ENCODE assay signal across 9 mouse cellular contexts in genomic region chr7:113609027-113609705, GRCm38 (mm10).
DNase-seq lines count a peak whose midpoint lies in the region; ATAC-seq and TF ChIP-seq lines count a peak whose summit lies in the region.
"Had no signal": no experiment of that assay in that cellular context is flagged by ENCODE, and none has a peak within 500 bp of the region (broad histone marks: within the 10 kb centered on the region; RNA-seq: fewer than 3 reads in every experiment).

No protein-coding gene starts in this region.

- H3K9me3 ChIP-seq in heart, embryonic 11.5 days (replicated peaks; ENCODE audit: control insufficient read depth, low read length): no peaks in the 10 kb centered on the region
- H3K9me3 ChIP-seq in neural tube, embryonic 12.5 days: no peaks in the 10 kb centered on the region
- H3K9me3 ChIP-seq: limb, embryonic 15.5 days had no signal

- intact Hi-C loops in left cerebral cortex, postnatal 36 days (cut with DNase I): loop anchor here (2.0 to 5.0 kb wide), 2 partner anchors 158 to 412 kb away; partner anchors contain the start of gene Spon1

- TF ChIP-seq POLR2A in cerebellum, adult 2 months (IDR thresholded peaks at IDR 0.05; ENCODE audit: borderline replicate concordance, insufficient read depth, low read length): no peak

- no peak overlapping the region for H3K4me2 ChIP-seq in heart, embryonic 11.5 days
- H3K4me2 ChIP-seq in neural tube, embryonic 12.5 days (replicated peaks): no peak overlapping the region
- H3K4me2 ChIP-seq: limb, embryonic 15.5 days had no signal

- H3K4me3 ChIP-seq in heart, embryonic 11.5 days (ENCODE audit: low read depth, low read length): no peak overlapping the region
- H3K4me3 ChIP-seq in cerebellum, adult 2 months (replicated peaks; ENCODE audit: insufficient read depth, low read depth, low read length): no peak overlapping the region
- no peak overlapping the region for H3K4me3 ChIP-seq in neural tube, embryonic 12.5 days
- H3K4me3 ChIP-seq: limb, embryonic 15.5 days had no signal

- no peak overlapping the region for H3K9ac ChIP-seq in heart, embryonic 11.5 days (ENCODE audit: low read depth, low read length)
- H3K9ac ChIP-seq in neural tube, embryonic 12.5 days: no peak overlapping the region
- H3K9ac ChIP-seq: limb, embryonic 15.5 days had no signal

- H3K27me3 ChIP-seq in heart, embryonic 11.5 days (ENCODE audit: control insufficient read depth, insufficient read depth, low read length): no peaks in the 10 kb centered on the region
- no peaks in the 10 kb centered on the region for H3K27me3 ChIP-seq in cerebellum, adult 2 months (ENCODE audit: control insufficient read depth, insufficient read depth, low read length)
- H3K27me3 ChIP-seq in neural tube, embryonic 12.5 days (replicated peaks): no peaks in the 10 kb centered on the region
- H3K27me3 ChIP-seq: limb, embryonic 15.5 days had no signal

- no peaks in the 10 kb centered on the region for H3K36me3 ChIP-seq in heart, embryonic 11.5 days (ENCODE audit: control insufficient read depth, insufficient read depth, low read length)
- H3K36me3 ChIP-seq in neural tube, embryonic 12.5 days: no peaks in the 10 kb centered on the region
- H3K36me3 ChIP-seq: limb, embryonic 15.5 days had no signal

- ATAC-seq in heart, embryonic 11.5 days (replicated peaks; ENCODE audit: insufficient number of reproducible peaks, low FRiP score, low TSS enrichment): no peak
- peak; percentile 50; the same call in 1 of the 2 replicates for ATAC-seq in frontal cortex, adult (ENCODE audit: low TSS enrichment)
- ATAC-seq in neural tube, embryonic 12.5 days (ENCODE audit: low FRiP score, low read depth): peak; percentile 66

- peak; percentile 89 for DNase-seq in heart, adult 11 months
- DNase-seq in cerebellum, adult 2 months: peak; percentile 63 to 77
- peak; percentile 70 for DNase-seq in kidney, adult 9 months
- peak; percentile 33 to 47 for DNase-seq in left cerebral cortex, postnatal 36 days (ENCODE audit: low spot score in 2 of 2)
- DNase-seq in yolk sac, embryonic 10.5 days (ENCODE audit: low spot score): peak; percentile 23

- 21% methylated on average over 8 of the region's 8 CpGs for WGBS in heart, embryonic 11.5 days (ENCODE audit: insufficient replicate concordance)
- 8% methylated on average over 8 of the region's 8 CpGs for WGBS in cerebellum, adult 2 months
- WGBS in neural tube, embryonic 12.5 days: 21% methylated on average over 8 of the region's 8 CpGs

- H3K4me1 ChIP-seq in heart, embryonic 11.5 days (ENCODE audit: control insufficient read depth, insufficient read depth, low read length): peaks cover 7% of the 10 kb centered on the region; the same call in 1 of the 2 replicates
- H3K4me1 ChIP-seq in cerebellum, adult 2 months (ENCODE audit: control insufficient read depth, insufficient read depth, low read length): peaks cover 7% of the 10 kb centered on the region
- 0 out of 2 replicates have a peak, but pooled peaks cover 5% of the 10 kb centered on the region for H3K4me1 ChIP-seq in neural tube, embryonic 12.5 days
- H3K4me1 ChIP-seq: limb, embryonic 15.5 days had no signal

- TF ChIP-seq CTCF in cerebellum, adult 2 months (IDR thresholded peaks at IDR 0.05; ENCODE audit: borderline replicate concordance, insufficient read depth, low read depth, low read length): peak; percentile 23; the same call in 1 of the 2 replicates

- no peak overlapping the region for H3K27ac ChIP-seq in heart, embryonic 11.5 days (ENCODE audit: low read depth, low read length)
- no peak overlapping the region for H3K27ac ChIP-seq in cerebellum, adult 2 months (ENCODE audit: insufficient read depth, low read length)
- H3K27ac ChIP-seq in neural tube, embryonic 12.5 days: no peak overlapping the region
- H3K27ac ChIP-seq: limb, embryonic 15.5 days had no signal

Comparison
In these comparisons a context has a peak if more than half of its experiments do, and no peak if none do; other contexts are left out.
1. DNase-seq: peak in every context shown above with its lines; median percentile 89 in heart, adult 11 months; 70 in cerebellum, adult 2 months; 70 in kidney, adult 9 months; 40 in left cerebral cortex, postnatal 36 days; 23 in yolk sac, embryonic 10.5 days.